Mouse (Mus musculus) forebrain, embryonic 11.5 days (tissue): ENCODE measurements around the gene Irf2. TPM values are rescaled to one million over a fixed set of nuclear protein-coding genes. Genes with fewer than 3 reads are reported as not detected.

Experiments used
- ATAC-seq: fragments of 200-750 bp; cut with Nextera tagmentation; replicated peaks from 2 replicates; pipeline ENCODE4 v1.8.0; 2017; ENCODE audit warnings: moderate TSS enrichment; ENCODE audit not compliant: low FRiP score
- DNase-seq: peaks from one replicate; pipeline ENCODE4 v3.0.0-alpha.2; 2017; ENCODE audit warnings: low spot score
- H3K27ac ChIP-seq: fragments of 300-500 bp; sonication (generic); 2 replicates; pipeline ENCODE4 v1.5.1; 2014; ENCODE audit warnings: low read depth, low read length
- H3K27me3 ChIP-seq: fragments of 300-500 bp; sonication (generic); 2 replicates; pipeline ENCODE4 v1.6.1; 2014; ENCODE audit warnings: mild to moderate bottlenecking, low read length, mixed read lengths; ENCODE audit not compliant: control insufficient read depth, insufficient read depth
- H3K36me3 ChIP-seq: fragments of 300-500 bp; sonication (generic); 2 replicates; pipeline ENCODE4 v1.6.1; 2014; ENCODE audit warnings: mild to moderate bottlenecking, low read length, moderate library complexity, mixed read lengths; ENCODE audit not compliant: control insufficient read depth, insufficient read depth
- H3K4me1 ChIP-seq: fragments of 300-500 bp; sonication (generic); replicated peaks from 2 replicates; pipeline ENCODE4 v1.6.1; 2014; ENCODE audit warnings: low read length, mixed read lengths; ENCODE audit not compliant: control insufficient read depth, insufficient read depth
- H3K4me2 ChIP-seq: fragments of 300-500 bp; sonication (generic); 2 replicates; pipeline ENCODE4 v1.6.1; 2014; ENCODE audit warnings: low read depth, mild to moderate bottlenecking, low read length, moderate library complexity, mixed read lengths; ENCODE audit not compliant: severe bottlenecking
- H3K4me3 ChIP-seq: fragments of 300-500 bp; sonication (generic); 2 replicates; pipeline ENCODE4 v1.5.1; 2014; ENCODE audit warnings: low read depth, low read length
- H3K9ac ChIP-seq: fragments of 300-500 bp; sonication (generic); 2 replicates; pipeline ENCODE4 v1.6.1; 2014; ENCODE audit warnings: low read length
- H3K9me3 ChIP-seq: fragments of 300-500 bp; sonication (generic); 2 replicates; pipeline ENCODE4 v1.6.1; 2016; ENCODE audit warnings: low read length, mixed read lengths; ENCODE audit not compliant: control insufficient read depth
- WGBS: fragments of 180-500 bp; shearing (Covaris S2); extraction: QIAGEN DNeasy Blood & Tissue Kit; methylation state at CpG from one replicate; pipeline ENCODE4 v1.1.7; 2014; 5-methylcytosine and 5-hydroxymethylcytosine counted together
- polyA plus RNA-seq: library from polyadenylated mRNA; unstranded; fragments of >200 nt; fragmentation: Nextera tagmentation; extraction: Ambion mirVana; gene quantifications from 2 replicates; pipeline ENCODE4 v1.2.1, GENCODE M21; 2014

Irf2 gene
- polyA plus RNA-seq, 1 experiment from 2014 or later, result 12.8 TPM

GRCm38 (mm10) chr8:46881755-46882419 lies 142.4 kb downstream of the Irf2 start:
- DNase-seq, result no peak
- WGBS, result 83% methylated on average over 8 of the region's 8 CpGs
- H3K9me3 ChIP-seq, result no peaks in the 10 kb centered on the region
- no peak overlapping the region for H3K9ac ChIP-seq
- no peak overlapping the region for H3K27ac ChIP-seq
- no peak overlapping the region for H3K4me3 ChIP-seq
- no peaks in the 10 kb centered on the region for H3K27me3 ChIP-seq
- no peak for ATAC-seq
- no peaks in the 10 kb centered on the region for H3K36me3 ChIP-seq
- no peaks in the 10 kb centered on the region for H3K4me1 ChIP-seq
- H3K4me2 ChIP-seq, result no peak overlapping the region

DNA sequence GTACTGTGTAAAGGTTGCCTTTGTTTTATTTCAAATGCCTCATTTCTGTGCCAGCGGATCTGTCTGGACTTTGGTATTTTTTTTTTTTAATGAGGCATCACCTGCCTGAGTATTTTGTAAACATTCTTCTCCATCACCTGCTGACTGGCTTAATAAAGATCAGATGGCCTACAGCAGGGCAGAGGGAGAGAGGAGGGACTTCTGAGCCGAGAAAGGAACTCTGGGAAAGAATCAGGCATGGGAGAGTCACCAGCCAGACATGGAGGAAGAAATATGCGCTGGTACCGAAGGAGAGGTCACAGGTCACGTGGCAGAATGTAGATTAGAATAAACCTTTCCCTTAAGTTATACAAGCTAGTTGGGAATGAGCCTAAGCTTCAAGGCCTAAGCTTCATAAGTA lies 143.2 kb downstream of the Irf2 start:
- ATAC-seq, result no peak
- H3K4me3 ChIP-seq, result no peak overlapping the region
- no peak overlapping the region for H3K4me2 ChIP-seq
- H3K4me1 ChIP-seq, result no peaks in the 10 kb centered on the region
- no peaks in the 10 kb centered on the region for H3K27me3 ChIP-seq
- DNase-seq, result no peak
- 58% methylated on average over 5 of the region's 5 CpGs for WGBS
- no peak overlapping the region for H3K9ac ChIP-seq
- no peak overlapping the region for H3K27ac ChIP-seq
- no peaks in the 10 kb centered on the region for H3K9me3 ChIP-seq
- no peaks in the 10 kb centered on the region for H3K36me3 ChIP-seq

GRCm38 (mm10) chr8:46883232-46884000 lies 143.9 kb downstream of the Irf2 start:
- Histone ChIP-seq H3K4me3 (no peak overlapping the region), H3K4me1 (no peaks in the 10 kb centered on the region), H3K4me2 (no peak overlapping the region), H3K36me3 (no peaks in the 10 kb centered on the region), H3K27me3 (no peaks in the 10 kb centered on the region), H3K9me3 (no peaks in the 10 kb centered on the region), H3K9ac (no peak overlapping the region), H3K27ac (no peak overlapping the region)
- WGBS, result 87% methylated on average over 9 of the region's 9 CpGs
- ATAC-seq (no peak), DNase-seq (no peak)

DNA sequence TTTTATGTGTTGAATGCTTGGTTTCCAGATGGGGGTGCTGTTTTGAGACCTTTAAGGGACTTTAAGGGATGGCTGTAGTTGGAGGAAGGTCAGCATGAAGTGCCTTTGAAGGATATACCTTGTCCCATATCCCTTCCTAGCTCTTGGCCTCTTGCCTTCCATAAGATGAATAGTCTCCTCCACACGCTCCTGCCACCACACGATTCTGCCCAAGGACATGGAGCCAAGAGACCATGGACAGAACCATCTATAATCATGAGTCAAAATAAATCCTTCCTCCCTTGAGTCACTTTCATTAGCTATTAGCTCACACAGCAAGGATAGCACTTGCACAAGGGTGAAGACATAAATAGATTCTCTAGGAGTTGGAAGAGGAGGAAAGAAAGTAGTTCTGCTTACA lies 146.3 kb downstream of the Irf2 start:
- DNase-seq (no peak), ATAC-seq (no peak)
- no peaks in the 10 kb centered on the region for H3K4me1 ChIP-seq
- no peaks in the 10 kb centered on the region for H3K36me3 ChIP-seq
- H3K9ac ChIP-seq, result no peak overlapping the region
- H3K4me3 ChIP-seq, result no peak overlapping the region
- H3K9me3 ChIP-seq, result no peaks in the 10 kb centered on the region
- no peak overlapping the region for H3K27ac ChIP-seq
- WGBS, result 94% methylated on average over 2 of the region's 2 CpGs
- H3K4me2 ChIP-seq, result no peak overlapping the region
- H3K27me3 ChIP-seq, result no peaks in the 10 kb centered on the region

GRCm38 (mm10) chr8:46886216-46886615 lies 146.7 kb downstream of the Irf2 start:
- WGBS, result 83% methylated on average over 1 of the region's 1 CpGs
- Histone ChIP-seq H3K4me2 (no peak overlapping the region), H3K27ac (no peak overlapping the region), H3K36me3 (no peaks in the 10 kb centered on the region), H3K4me3 (no peak overlapping the region), H3K9me3 (no peaks in the 10 kb centered on the region), H3K4me1 (no peaks in the 10 kb centered on the region), H3K9ac (no peak overlapping the region), H3K27me3 (no peaks in the 10 kb centered on the region)
- no peak for DNase-seq
- no peak for ATAC-seq

GRCm38 (mm10) chr8:46887396-46887795 lies 147.9 kb downstream of the Irf2 start:
- H3K27me3 ChIP-seq, result no peaks in the 10 kb centered on the region
- H3K9ac ChIP-seq, result no peak overlapping the region
- no peak for ATAC-seq
- no peak overlapping the region for H3K27ac ChIP-seq
- no peaks in the 10 kb centered on the region for H3K4me1 ChIP-seq
- no peaks in the 10 kb centered on the region for H3K36me3 ChIP-seq
- no peak for DNase-seq
- H3K4me2 ChIP-seq, result no peak overlapping the region
- WGBS, result 75% methylated on average over 6 of the region's 6 CpGs
- no peaks in the 10 kb centered on the region for H3K9me3 ChIP-seq
- H3K4me3 ChIP-seq, result no peak overlapping the region

DNA sequence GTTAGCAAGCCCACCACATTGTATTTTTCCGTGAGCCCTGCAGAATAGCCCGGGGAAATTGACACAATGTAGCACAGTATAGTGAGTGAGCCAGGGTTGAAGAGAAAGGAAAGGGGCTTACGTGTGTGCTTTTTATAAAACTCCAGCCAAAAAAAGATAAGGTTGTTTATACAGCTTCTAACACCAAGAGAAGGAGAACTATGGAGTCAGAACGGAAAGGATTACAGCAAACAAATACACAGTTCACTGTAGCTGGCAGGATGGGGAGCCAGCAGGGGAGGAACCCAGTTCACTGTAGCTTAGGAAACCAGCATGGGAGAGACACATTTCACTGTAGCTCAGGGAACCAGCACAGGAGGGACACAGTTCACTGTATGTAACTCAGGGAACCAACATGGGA lies 149.0 kb downstream of the Irf2 start:
- Histone ChIP-seq H3K4me2 (no peak overlapping the region), H3K27me3 (no peaks in the 10 kb centered on the region), H3K36me3 (no peaks in the 10 kb centered on the region), H3K4me3 (no peak overlapping the region), H3K27ac (no peak overlapping the region), H3K4me1 (no peaks in the 10 kb centered on the region), H3K9me3 (no peaks in the 10 kb centered on the region), H3K9ac (no peak overlapping the region)
- WGBS, result 67% methylated on average over 4 of the region's 4 CpGs
- DNase-seq, result no peak
- ATAC-seq, result no peak

DNA sequence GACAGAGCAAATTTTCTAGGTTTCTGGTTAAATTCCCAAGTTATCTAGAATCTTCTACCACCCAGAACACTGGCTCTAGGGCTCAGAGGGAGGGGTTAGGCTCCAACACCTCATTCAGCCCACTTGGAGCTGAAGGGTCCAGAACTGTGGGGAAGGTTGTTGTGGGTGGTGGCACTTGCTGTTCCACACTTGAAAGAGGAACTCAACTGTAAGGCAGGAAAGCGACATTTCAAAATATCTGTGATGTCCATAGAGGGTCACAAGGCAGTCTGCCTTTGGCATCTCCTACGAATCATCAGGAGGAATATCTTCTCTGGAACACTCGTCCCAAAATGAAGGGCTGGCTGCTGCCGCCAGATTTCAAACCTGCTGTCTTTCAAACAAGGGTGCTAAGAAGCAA lies 150.7 kb downstream of the Irf2 start:
- Histone ChIP-seq H3K4me1 (no peaks in the 10 kb centered on the region), H3K4me3 (no peak overlapping the region), H3K9me3 (no peaks in the 10 kb centered on the region), H3K9ac (no peak overlapping the region), H3K27me3 (no peaks in the 10 kb centered on the region), H3K27ac (no peak overlapping the region), H3K36me3 (no peaks in the 10 kb centered on the region), H3K4me2 (no peak overlapping the region)
- DNase-seq (no peak), ATAC-seq (no peak)
- WGBS, result 89% methylated on average over 4 of the region's 4 CpGs
